Mouse (Mus musculus) ES-E14 (cell line): ENCODE measurements around the gene Gsg1l. TPM values are rescaled to one million over a fixed set of nuclear protein-coding genes. Genes with fewer than 3 reads are reported as not detected.
A peak's percentile ranks its signal among the peaks of the same experiment; 100 is the strongest.

Experiments
- DNase-seq: peaks from one replicate; pipeline ENCODE4 v3.0.0-alpha.2; 2013; ENCODE audit warnings: low read depth, low spot score
- H3K27ac ChIP-seq: 2 replicates; pipeline ENCODE4 v1.5.1; 2012; ENCODE audit warnings: low read depth, mild to moderate bottlenecking, low read length, moderate library complexity, mixed read lengths; ENCODE audit not compliant: poor library complexity, insufficient read depth, severe bottlenecking
- H3K36me3 ChIP-seq: 2 replicates; pipeline ENCODE4 v1.6.1; 2012; ENCODE audit warnings: mild to moderate bottlenecking, low read length, moderate library complexity, mixed read lengths; ENCODE audit not compliant: control insufficient read depth, poor library complexity, insufficient read depth, severe bottlenecking
- H3K4me1 ChIP-seq, 2 experiments: fragments of 150-350 bp in 1 of 2; sonication (generic) in 1 of 2; 2 replicates each; pipeline ENCODE4 v1.6.1; 2012; ENCODE audit warnings: low read length in 2 of 2, mild to moderate bottlenecking in 1 of 2, mixed read lengths in 1 of 2; ENCODE audit not compliant: control insufficient read depth in 2 of 2, insufficient read depth in 2 of 2, poor library complexity in 1 of 2
- H3K4me3 ChIP-seq, 2 experiments: fragments of 150-350 bp in 1 of 2; sonication (generic) in 1 of 2; 2 replicates each; pipeline ENCODE4 v1.5.1; 2012; ENCODE audit warnings: low read length in 2 of 2, low read depth in 1 of 2, mild to moderate bottlenecking in 1 of 2, mixed read lengths in 1 of 2; ENCODE audit not compliant: insufficient read depth in 1 of 2, poor library complexity in 1 of 2, severe bottlenecking in 1 of 2
- H3K9ac ChIP-seq: 2 replicates; pipeline ENCODE4 v1.6.1; 2012; ENCODE audit warnings: low read depth, mild to moderate bottlenecking, low read length, mixed read lengths; ENCODE audit not compliant: poor library complexity, insufficient read depth, severe bottlenecking
- H3K9me3 ChIP-seq: fragments of 150-350 bp; sonication (generic); 2 replicates; pipeline ENCODE4 v1.6.1; 2012; ENCODE audit warnings: low read depth, mild to moderate bottlenecking, low read length; ENCODE audit not compliant: control insufficient read depth, insufficient read depth
- CHD2 ChIP-seq: IDR thresholded peaks from 2 replicates; pipeline ENCODE4 v1.6.1; 2014; ENCODE audit warnings: mild to moderate bottlenecking, low read depth, low read length, inconsistent platforms
- HCFC1 ChIP-seq: IDR thresholded peaks from 2 replicates; pipeline ENCODE4 v1.6.1; 2012; ENCODE audit warnings: low read length, inconsistent platforms, borderline replicate concordance; ENCODE audit not compliant: insufficient read depth
- MAFK ChIP-seq: IDR thresholded peaks from 2 replicates; pipeline ENCODE4 v1.6.1; 2014; ENCODE audit warnings: mild to moderate bottlenecking, low read depth, low read length, inconsistent platforms; ENCODE audit not compliant: insufficient read depth
- ZC3H11A ChIP-seq: IDR thresholded peaks from 2 replicates; pipeline ENCODE4 v1.6.1; 2012; ENCODE audit warnings: low read depth, mild to moderate bottlenecking, inconsistent platforms, low read length, borderline replicate concordance
- ZNF384 ChIP-seq: IDR thresholded peaks from 2 replicates; pipeline ENCODE4 v1.6.1; 2012; ENCODE audit warnings: low read depth, low read length, inconsistent platforms
- in situ Hi-C, 2 experiments: fragments of 600-800 bp; cut with MboI; formaldehyde crosslinking; loops; one replicate each; pipeline ENCODE4 v1.15.1; 2025; ENCODE audit warnings: low sequenced_read_pairs in 2 of 2, inconsistent platforms in 1 of 2; ENCODE audit not compliant: unreplicated experiment in 2 of 2
- total RNA-seq: library from RNA; depleted of rRNA; stranded (reverse); fragments of 300-350 nt; gene quantifications from 2 replicates; pipeline ENCODE4 v1.2.3, GENCODE M21; 2012; rRNA removed

The Gsg1l gene
- total RNA-seq = not detected in 2 replicates

GRCm38 (mm10) chr7:126082286-126082741 is at the start of gene Gsg1l:
Gene Gsg1l (minus strand): TSS chr7:126082411.
- H3K4me3 ChIP-seq = peak within 1 kb of the TSS; percentile 66 to 72
- TF ChIP-seq ZC3H11A = no peak
- no peak for TF ChIP-seq MAFK
- no peak for TF ChIP-seq HCFC1
- no peak for TF ChIP-seq CHD2
- TF ChIP-seq ZNF384 = no peak
- H3K27ac ChIP-seq = no peak within 1 kb of the TSS
- H3K36me3 ChIP-seq = no peaks in the 10 kb centered on the region
- H3K9ac ChIP-seq = peak within 1 kb of the TSS; percentile 54; the same call in 1 of the 2 replicates
- in situ Hi-C loops = no loop called here
- peak; percentile 27 for DNase-seq
- no peaks in the 10 kb centered on the region for H3K9me3 ChIP-seq
- no peaks in the 10 kb centered on the region for H3K4me1 ChIP-seq

- peaks cover 34% of the 10 kb centered on the region for H3K36me3 ChIP-seq
- no peak for DNase-seq
- no peaks in the 10 kb centered on the region for H3K9me3 ChIP-seq
- no peak overlapping the region for H3K9ac ChIP-seq
- TF ChIP-seq HCFC1 (no peak), MAFK (no peak), ZC3H11A (no peak), ZNF384 (no peak), CHD2 (no peak)
- no peaks in the 10 kb centered on the region for H3K4me1 ChIP-seq
- no peak overlapping the region for H3K27ac ChIP-seq
- in situ Hi-C loops = no loop called here
- H3K4me3 ChIP-seq = no peak overlapping the region
These were observed 45.5 kb upstream of the Gsg1l start for GRCm38 (mm10) chr7:126127673-126128072.

GRCm38 (mm10) chr7:126126502-126126901 is 44.3 kb upstream of the Gsg1l start:
- Histone ChIP-seq H3K4me3 (no peak overlapping the region), H3K36me3 (peaks cover 38% of the 10 kb centered on the region), H3K4me1 (no peaks in the 10 kb centered on the region), H3K9ac (no peak overlapping the region), H3K9me3 (no peaks in the 10 kb centered on the region), H3K27ac (no peak overlapping the region)
- DNase-seq = no peak
- no peak for TF ChIP-seq ZNF384
- TF ChIP-seq MAFK = no peak
- no peak for TF ChIP-seq CHD2
- TF ChIP-seq ZC3H11A = no peak
- TF ChIP-seq HCFC1 = no peak
- in situ Hi-C loops = no loop called here

GRCm38 (mm10) chr7:126121533-126121932 is 39.3 kb upstream of the Gsg1l start:
- Histone ChIP-seq H3K9ac (no peak overlapping the region), H3K4me1 (no peaks in the 10 kb centered on the region), H3K9me3 (no peaks in the 10 kb centered on the region), H3K36me3 (peaks cover 37% of the 10 kb centered on the region), H3K27ac (no peak overlapping the region), H3K4me3 (no peak overlapping the region)
- no peak for TF ChIP-seq CHD2
- no peak for TF ChIP-seq ZC3H11A
- TF ChIP-seq ZNF384 = no peak
- TF ChIP-seq HCFC1 = no peak
- TF ChIP-seq MAFK = no peak
- in situ Hi-C loops = no loop called here
- DNase-seq = no peak

- in situ Hi-C loops = no loop called here
- H3K9ac ChIP-seq = no peak overlapping the region
- H3K36me3 ChIP-seq = peaks cover 40% of the 10 kb centered on the region
- no peaks in the 10 kb centered on the region for H3K9me3 ChIP-seq
- no peak for DNase-seq
- TF ChIP-seq MAFK (no peak), ZC3H11A (no peak), ZNF384 (no peak), HCFC1 (no peak), CHD2 (no peak)
- no peak overlapping the region for H3K4me3 ChIP-seq
- no peaks in the 10 kb centered on the region for H3K4me1 ChIP-seq
- H3K27ac ChIP-seq = no peak overlapping the region
These were observed 37.6 kb upstream of the Gsg1l start for GRCm38 (mm10) chr7:126119819-126120218.
